Mouse (Mus musculus) liver, embryonic 15.5 days (tissue): ENCODE results near the gene Spi1. TPM values are rescaled to one million over a fixed set of nuclear protein-coding genes. Genes with fewer than 3 reads are reported as not detected.
"Not testable (repeated sequence)": the region's sequence is repeated elsewhere in the genome, so short reads cannot be mapped to it uniquely, and the experiment has no call there.

ENCODE experiments used
- ATAC-seq: fragments of 200-750 bp; cut with Nextera tagmentation; 2 replicates; pipeline ENCODE4 v1.8.0; 2017; ENCODE audit warnings: moderate number of reproducible peaks, mild to moderate bottlenecking, moderate library complexity; ENCODE audit not compliant: insufficient read depth
- H3K27ac ChIP-seq: fragments of 300-500 bp; sonication (generic); replicated peaks from 2 replicates; pipeline ENCODE4 v1.5.1; 2015; ENCODE audit warnings: mild to moderate bottlenecking, inconsistent platforms
- H3K27me3 ChIP-seq: fragments of 300-500 bp; sonication (generic); 2 replicates; pipeline ENCODE4 v1.6.1; 2015; ENCODE audit warnings: mild to moderate bottlenecking, inconsistent platforms
- H3K36me3 ChIP-seq: fragments of 300-500 bp; sonication (generic); replicated peaks from 2 replicates; pipeline ENCODE4 v1.6.1; 2015; ENCODE audit warnings: moderate library complexity, mild to moderate bottlenecking, inconsistent platforms
- H3K4me1 ChIP-seq: fragments of 300-500 bp; sonication (generic); replicated peaks from 2 replicates; pipeline ENCODE4 v1.6.1; 2015; ENCODE audit warnings: inconsistent platforms
- H3K4me2 ChIP-seq: fragments of 300-500 bp; sonication (generic); 2 replicates; pipeline ENCODE4 v1.6.1; 2015; ENCODE audit warnings: moderate library complexity, mild to moderate bottlenecking, inconsistent platforms
- H3K4me3 ChIP-seq: fragments of 300-500 bp; sonication (generic); replicated peaks from 2 replicates; pipeline ENCODE4 v1.5.1; 2015; ENCODE audit warnings: mild to moderate bottlenecking, inconsistent platforms
- H3K9ac ChIP-seq: fragments of 300-500 bp; sonication (generic); 2 replicates; pipeline ENCODE4 v1.6.1; 2015; ENCODE audit warnings: moderate library complexity, mild to moderate bottlenecking, inconsistent platforms
- H3K9me3 ChIP-seq: fragments of 300-500 bp; sonication (generic); replicated peaks from 2 replicates; pipeline ENCODE4 v1.6.1; 2016; ENCODE audit warnings: inconsistent platforms
- WGBS: fragments of 180-500 bp; shearing (Covaris S2); methylation state at CpG from one replicate; pipeline ENCODE4 v1.1.7; 2015; ENCODE audit warnings: mixed read lengths; ENCODE audit not compliant: insufficient replicate concordance; 5-methylcytosine and 5-hydroxymethylcytosine counted together
- polyA plus RNA-seq: library from polyadenylated mRNA; unstranded; fragments of >200 nt; fragmentation: Nextera tagmentation; extraction: Ambion mirVana; gene quantifications from 2 replicates; pipeline ENCODE4 v1.2.1, GENCODE M21; 2015

Spi1 gene
- 25.9 and 26.9 TPM in 2 replicates for polyA plus RNA-seq

DNA sequence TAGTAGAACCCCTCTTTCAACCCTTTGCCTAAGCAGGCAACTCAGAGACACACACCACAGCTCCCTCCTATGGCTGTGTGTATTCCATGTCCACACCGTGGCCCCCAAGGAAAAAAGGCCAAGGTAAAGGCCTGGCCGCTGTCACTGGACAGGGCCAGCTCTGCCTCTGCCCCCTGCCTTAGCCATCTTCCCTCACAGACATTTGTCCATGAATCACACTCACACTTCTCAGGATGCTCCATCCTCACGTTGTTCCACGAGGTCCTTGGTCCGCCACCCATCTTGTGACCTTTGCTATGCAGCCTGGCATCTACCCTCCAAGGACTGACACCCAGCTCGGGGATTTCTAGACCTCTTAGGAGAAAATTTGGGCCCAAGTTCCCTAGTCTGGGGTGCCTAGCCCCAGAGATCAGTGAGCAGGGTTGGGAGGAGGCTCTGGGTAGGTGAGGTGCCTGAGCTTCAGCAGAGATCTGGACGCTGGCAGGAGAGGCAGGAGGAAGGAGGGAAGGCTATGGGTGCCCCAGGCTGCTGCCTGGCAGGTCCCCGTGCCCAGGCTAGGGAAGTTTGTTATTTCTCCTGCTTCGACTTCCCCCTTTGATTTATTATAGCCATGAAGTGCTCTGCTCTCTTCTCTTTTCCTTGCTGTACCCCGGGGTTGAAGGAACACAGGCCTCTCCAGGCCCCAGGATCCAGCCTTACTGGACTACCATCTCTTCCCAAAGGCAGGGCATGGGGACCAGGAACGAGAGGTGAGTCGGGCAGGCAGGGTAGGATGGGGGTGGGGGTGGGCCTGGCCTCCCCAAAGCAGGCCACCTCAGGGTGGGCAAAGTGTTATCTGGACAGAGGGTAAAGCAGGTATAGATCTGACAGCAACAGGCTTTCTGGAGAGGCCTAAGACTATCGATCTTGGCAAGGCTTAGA is at the start of gene Spi1:
Gene Spi1 (plus strand): TSS at position 616 of the 921 bp plus-strand sequence.
- 48% methylated on average over 13 of the region's 13 CpGs for WGBS
- H3K4me2 ChIP-seq = peak within 1 kb of the TSS; percentile 34
- peak within 1 kb of the TSS; percentile 21 for H3K9ac ChIP-seq
- ATAC-seq = no peak
- H3K36me3 ChIP-seq = no peaks in the 10 kb centered on the region
- no peaks in the 10 kb centered on the region for H3K9me3 ChIP-seq
- peaks cover 37% of the 10 kb centered on the region for H3K4me1 ChIP-seq
- peak within 1 kb of the TSS; percentile 14 for H3K4me3 ChIP-seq
- H3K27ac ChIP-seq = peak within 1 kb of the TSS; percentile 67
- peaks cover 13% of the 10 kb centered on the region; the same call in 1 of the 2 replicates for H3K27me3 ChIP-seq

DNA sequence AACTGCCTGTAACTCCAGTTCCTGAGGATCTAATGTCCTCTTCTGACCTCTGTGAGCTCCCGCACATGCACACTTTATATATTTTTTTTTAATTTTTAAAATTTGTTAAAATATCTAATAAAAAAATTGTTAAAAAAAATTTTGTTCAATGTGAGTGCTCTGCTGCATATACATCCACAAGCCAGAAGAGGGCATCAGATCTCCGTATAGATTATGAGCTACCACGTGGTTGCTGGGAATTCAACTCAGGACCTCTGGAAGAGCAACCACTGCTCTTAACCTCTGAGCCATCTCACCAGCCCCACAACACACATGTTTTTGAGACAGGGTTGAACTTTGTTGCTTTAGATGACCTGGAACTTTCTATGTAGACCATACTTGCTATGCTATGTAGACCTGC is 49.2 kb upstream of the Spi1 start:
- no peaks in the 10 kb centered on the region for H3K27me3 ChIP-seq
- H3K4me1 ChIP-seq = peaks cover 20% of the 10 kb centered on the region
- no peak overlapping the region for H3K4me3 ChIP-seq
- no peak for ATAC-seq
- no peak overlapping the region for H3K9ac ChIP-seq
- 13% methylated on average over 3 of the region's 3 CpGs for WGBS
- no peaks in the 10 kb centered on the region for H3K9me3 ChIP-seq
- no peak overlapping the region for H3K4me2 ChIP-seq
- no peak overlapping the region for H3K27ac ChIP-seq
- no peaks in the 10 kb centered on the region for H3K36me3 ChIP-seq

DNA sequence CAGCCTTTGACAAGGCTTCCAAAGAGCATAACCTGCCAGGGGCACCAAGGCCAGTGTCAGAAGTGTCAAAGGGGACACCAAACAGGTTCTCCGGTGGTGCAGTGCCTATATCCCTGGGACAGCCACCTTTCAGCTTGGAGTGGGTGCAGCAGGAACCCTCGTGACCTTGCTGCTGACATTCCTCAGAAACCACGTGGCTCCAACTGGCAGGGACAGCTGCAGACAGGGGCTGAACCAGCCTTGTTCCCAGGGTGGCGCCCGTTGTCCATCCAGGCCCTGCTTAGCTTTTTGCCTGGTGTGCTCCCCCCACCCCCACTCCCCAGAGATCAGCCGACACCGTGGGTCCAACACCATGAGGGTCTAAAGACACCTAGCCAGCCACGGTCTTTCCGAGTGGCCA is 46.8 kb upstream of the Spi1 start, which contains the start of gene Rapsn:
Gene Rapsn (plus strand): TSS at position 236 of the 400 bp plus-strand sequence.
- H3K27me3 ChIP-seq = no peaks in the 10 kb centered on the region
- no peak within 1 kb of the TSS for H3K27ac ChIP-seq
- ATAC-seq = no peak
- 70% methylated on average over 9 of the region's 9 CpGs for WGBS
- no peak within 1 kb of the TSS for H3K4me3 ChIP-seq
- no peaks in the 10 kb centered on the region for H3K36me3 ChIP-seq
- no peak within 1 kb of the TSS for H3K9ac ChIP-seq
- H3K9me3 ChIP-seq = no peaks in the 10 kb centered on the region
- 0 out of 2 replicates have a peak, but pooled peaks cover 9% of the 10 kb centered on the region for H3K4me1 ChIP-seq
- no peak within 1 kb of the TSS for H3K4me2 ChIP-seq

DNA sequence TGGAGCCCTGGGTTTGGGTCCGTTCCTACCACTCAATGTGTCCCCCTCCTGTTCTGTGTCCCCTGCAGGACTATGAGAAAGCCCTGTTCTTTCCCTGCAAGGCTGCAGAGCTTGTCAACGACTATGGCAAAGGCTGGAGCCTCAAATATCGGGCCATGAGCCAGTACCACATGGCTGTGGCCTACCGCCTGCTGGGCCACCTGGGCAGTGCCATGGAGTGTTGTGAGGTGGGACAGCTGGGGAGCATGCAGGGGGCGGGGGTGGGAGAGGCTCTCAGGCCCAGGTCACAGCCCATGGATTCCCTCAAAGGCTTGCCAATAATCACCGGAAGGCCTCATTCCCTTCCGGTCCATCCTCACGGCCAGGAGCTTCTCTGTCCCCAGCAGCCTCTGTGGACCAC is 40.4 kb upstream of the Spi1 start:
- no peaks in the 10 kb centered on the region for H3K9me3 ChIP-seq
- peaks cover 16% of the 10 kb centered on the region for H3K4me1 ChIP-seq

DNA sequence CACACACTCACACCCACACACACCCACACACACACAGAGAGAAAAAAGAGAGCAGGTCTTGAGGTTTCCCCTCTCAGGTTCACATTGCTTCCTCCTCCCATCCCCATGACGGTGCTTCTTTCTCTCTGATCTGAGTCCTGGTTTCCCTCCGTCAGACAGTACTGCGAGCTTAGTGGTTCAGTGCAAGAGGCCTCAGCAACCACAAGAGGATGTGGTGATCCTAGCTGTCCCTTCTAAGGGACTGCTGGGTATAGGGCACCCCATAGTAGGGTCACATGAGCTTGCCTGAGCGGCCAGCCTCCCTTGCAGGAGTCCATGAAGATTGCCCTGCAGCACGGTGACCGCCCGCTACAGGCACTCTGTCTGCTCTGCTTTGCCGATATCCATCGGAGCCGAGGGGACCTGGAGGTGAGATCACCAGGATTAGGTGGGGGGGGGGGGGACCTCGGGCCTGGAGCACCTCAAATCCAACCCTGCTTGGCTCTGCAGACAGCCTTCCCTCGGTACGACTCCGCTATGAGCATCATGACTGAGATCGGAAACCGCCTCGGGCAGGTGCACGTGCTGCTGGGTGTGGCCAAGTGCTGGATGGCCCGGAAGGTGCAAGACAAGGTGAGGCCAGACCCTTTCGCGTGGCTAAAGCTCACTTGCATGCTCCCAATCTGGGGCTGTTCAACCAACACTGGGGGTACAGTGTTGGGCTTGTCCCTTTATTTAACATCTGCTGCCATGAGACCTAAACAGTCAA is 39.4 kb upstream of the Spi1 start:
- 41% methylated on average over 21 of the region's 21 CpGs for WGBS
- ATAC-seq = peak; percentile 22; the same call in 1 of the 2 replicates
- H3K4me3 ChIP-seq = 0 out of 2 replicates have a peak overlapping the region, but pooled peaks have one; percentile 2
- H3K4me1 ChIP-seq = peaks cover 16% of the 10 kb centered on the region
- no peaks in the 10 kb centered on the region for H3K36me3 ChIP-seq
- H3K27ac ChIP-seq = no peak overlapping the region
- H3K27me3 ChIP-seq = no peaks in the 10 kb centered on the region
- peak overlapping the region; percentile 34; the same call in 1 of the 2 replicates for H3K4me2 ChIP-seq
- H3K9ac ChIP-seq = no peak overlapping the region
- H3K9me3 ChIP-seq = no peaks in the 10 kb centered on the region

More for the DNA sequence above, 40.4 kb upstream of the Spi1 start:
- no peak overlapping the region for H3K4me3 ChIP-seq
- no peaks in the 10 kb centered on the region for H3K36me3 ChIP-seq
- 70% methylated on average over 8 of the region's 8 CpGs for WGBS
- no peaks in the 10 kb centered on the region for H3K27me3 ChIP-seq
- ATAC-seq = no peak
- no peak overlapping the region for H3K27ac ChIP-seq
- H3K9ac ChIP-seq = no peak overlapping the region
- H3K4me2 ChIP-seq = no peak overlapping the region

DNA sequence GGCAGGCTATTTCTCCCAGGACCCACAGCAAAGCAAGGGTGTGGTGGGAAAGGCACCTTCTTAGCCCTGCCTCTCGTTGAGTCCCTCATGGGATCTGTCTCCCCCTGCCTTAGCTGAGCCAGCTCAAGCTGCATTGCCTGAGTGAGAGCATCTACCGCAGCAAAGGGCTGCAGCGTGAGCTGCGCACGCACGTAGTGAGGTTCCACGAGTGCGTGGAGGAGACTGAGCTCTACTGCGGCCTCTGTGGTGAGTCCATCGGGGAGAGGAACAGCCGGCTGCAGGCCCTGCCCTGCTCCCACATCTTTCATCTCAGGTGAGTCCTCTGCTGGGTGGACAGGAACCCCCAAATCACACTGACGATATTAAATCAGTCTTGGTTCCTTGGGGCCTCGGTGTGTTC is 37.5 kb upstream of the Spi1 start:
- Histone ChIP-seq H3K4me2 (no peak overlapping the region), H3K4me1 (peaks cover 16% of the 10 kb centered on the region), H3K27me3 (no peaks in the 10 kb centered on the region), H3K9me3 (no peaks in the 10 kb centered on the region), H3K9ac (no peak overlapping the region), H3K4me3 (no peak overlapping the region), H3K27ac (no peak overlapping the region), H3K36me3 (no peaks in the 10 kb centered on the region)
- no peak for ATAC-seq
- 79% methylated on average over 13 of the region's 13 CpGs for WGBS

DNA sequence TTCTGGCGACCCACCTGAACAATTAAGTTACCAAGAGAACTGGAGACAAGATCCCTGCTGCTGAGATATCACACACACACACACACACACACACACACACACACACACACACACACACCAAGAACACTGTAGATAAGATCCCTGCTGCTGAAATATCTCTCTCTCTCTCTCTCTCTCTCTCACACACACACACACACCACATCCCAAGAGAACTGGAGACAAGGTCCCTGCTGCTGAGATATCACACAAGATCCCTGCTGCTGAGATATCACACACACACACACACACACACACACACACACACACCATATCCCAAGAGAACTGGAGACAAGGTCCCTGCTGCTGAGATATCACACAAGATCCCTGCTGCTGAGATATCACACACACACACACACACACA is 36.4 kb upstream of the Spi1 start:
- H3K27me3 ChIP-seq, H3K9ac ChIP-seq, H3K4me3 ChIP-seq, H3K9me3 ChIP-seq, H3K27ac ChIP-seq, H3K4me2 ChIP-seq, H3K36me3 ChIP-seq: not testable (repeated sequence)
- WGBS = 65% methylated on average over 1 of the region's 1 CpGs
- ATAC-seq = peak; percentile 69
- peaks cover 16% of the 10 kb centered on the region for H3K4me1 ChIP-seq

DNA sequence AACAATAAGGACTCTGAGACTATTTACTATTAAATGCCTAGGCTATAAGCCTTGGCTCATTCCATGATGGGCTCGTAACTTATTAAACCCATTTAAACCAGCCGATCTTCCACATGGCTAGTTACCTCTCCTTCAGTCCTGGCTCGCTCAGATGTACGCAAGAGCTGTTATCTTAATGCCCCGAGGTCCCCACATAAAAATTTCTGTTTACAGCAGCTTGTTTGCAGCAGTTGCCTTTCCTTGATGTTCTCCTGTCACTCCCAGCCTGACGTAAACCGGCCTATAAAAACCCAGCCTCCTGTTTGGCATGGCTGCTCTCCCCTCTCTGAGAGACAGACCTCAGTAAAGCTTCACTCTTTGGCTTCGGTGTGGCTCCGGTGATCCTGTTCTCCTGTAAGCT is 34.8 kb upstream of the Spi1 start:
- Histone ChIP-seq H3K9ac (no peak overlapping the region), H3K4me3 (no peak overlapping the region), H3K27me3 (no peaks in the 10 kb centered on the region), H3K9me3 (no peaks in the 10 kb centered on the region), H3K36me3 (no peaks in the 10 kb centered on the region), H3K27ac (no peak overlapping the region), H3K4me2 (no peak overlapping the region), H3K4me1 (peaks cover 22% of the 10 kb centered on the region)
- ATAC-seq = no peak
- WGBS = 65% methylated on average over 9 of the region's 9 CpGs

DNA sequence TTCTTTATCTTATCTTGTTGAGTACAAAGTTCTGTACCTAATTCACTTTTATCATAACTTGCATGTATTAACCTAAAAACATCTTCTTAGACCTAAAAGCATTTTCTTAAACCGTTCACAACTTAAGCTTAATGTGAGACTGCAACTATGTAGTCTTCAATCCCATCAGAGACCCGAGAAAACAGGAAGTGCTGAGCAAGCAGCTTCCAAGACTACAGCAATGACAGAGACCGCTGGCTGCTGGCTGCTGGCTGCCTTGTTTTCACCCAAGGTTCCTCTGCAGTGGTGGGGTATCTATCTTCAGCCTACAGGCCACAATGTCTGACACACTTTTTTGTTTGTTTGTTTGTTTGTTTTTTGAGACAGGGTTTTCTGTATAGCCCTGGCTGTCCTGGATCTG is 30.3 kb upstream of the Spi1 start:
- WGBS = 40% methylated on average over 3 of the region's 3 CpGs
- no peaks in the 10 kb centered on the region for H3K9me3 ChIP-seq
- H3K9ac ChIP-seq = no peak overlapping the region
- H3K36me3 ChIP-seq = peaks cover 21% of the 10 kb centered on the region
- no peaks in the 10 kb centered on the region for H3K27me3 ChIP-seq
- H3K4me3 ChIP-seq = no peak overlapping the region
- no peak for ATAC-seq
- peaks cover 28% of the 10 kb centered on the region for H3K4me1 ChIP-seq
- 0 out of 2 replicates have a peak overlapping the region, but pooled peaks have one; percentile 38 for H3K27ac ChIP-seq
- no peak overlapping the region for H3K4me2 ChIP-seq

DNA sequence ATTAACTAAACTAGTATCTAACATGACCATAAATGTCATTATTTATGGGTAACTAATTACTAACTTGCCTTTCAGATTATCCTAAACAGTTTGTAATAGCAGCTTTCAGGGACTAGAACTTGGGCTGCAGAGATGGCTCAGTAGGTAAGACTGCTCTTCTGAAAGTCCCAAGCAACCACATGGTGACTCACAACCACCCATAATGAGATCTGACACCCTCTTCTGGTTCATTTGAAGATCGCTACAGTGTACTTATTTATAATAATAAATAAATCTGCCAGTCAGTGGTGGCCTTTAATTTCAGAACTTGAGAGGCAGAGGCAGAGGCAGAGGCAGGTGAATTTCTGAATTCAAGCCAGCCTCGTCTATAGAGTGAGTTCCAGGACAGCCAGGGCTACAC is 29.4 kb upstream of the Spi1 start:
- peak overlapping the region; percentile 83 for H3K4me2 ChIP-seq
- H3K4me3 ChIP-seq = no peak overlapping the region
- no peak overlapping the region for H3K9ac ChIP-seq

More for the DNA sequence above, 29.4 kb upstream of the Spi1 start:
- H3K9me3 ChIP-seq = no peaks in the 10 kb centered on the region
- ATAC-seq = no peak
- no peaks in the 10 kb centered on the region for H3K27me3 ChIP-seq
- peaks cover 28% of the 10 kb centered on the region for H3K4me1 ChIP-seq
- no peak overlapping the region for H3K27ac ChIP-seq
- H3K36me3 ChIP-seq = peaks cover 29% of the 10 kb centered on the region
- WGBS = 38% methylated on average over 2 of the region's 2 CpGs
